Mouse (Mus musculus) hindlimb bud, embryonic 11.5 days (tissue): Measurements from ENCODE around the gene Sez6l.

ENCODE experiments used
- DNase-seq: peaks from one replicate; pipeline ENCODE4 v3.0.0-alpha.2; 2012; ENCODE audit warnings: low read depth, low spot score; ENCODE audit errors: extremely low spot score

Gene Sez6l

GRCm38 (mm10) chr5:112393741-112394414 is 183.1 kb downstream of the Sez6l start:
- no peak for DNase-seq

GRCm38 (mm10) chr5:112391676-112392323 is 185.2 kb downstream of the Sez6l start:
- no peak for DNase-seq

GRCm38 (mm10) chr5:112391002-112391401 is 186.0 kb downstream of the Sez6l start:
- DNase-seq = no peak

GRCm38 (mm10) chr5:112389352-112389751 is 187.6 kb downstream of the Sez6l start:
- DNase-seq = no peak

GRCm38 (mm10) chr5:112385973-112386372 is 191.0 kb downstream of the Sez6l start:
- no peak for DNase-seq

- no peak for DNase-seq
Measured at GRCm38 (mm10) chr5:112384805-112385472, 192.0 kb downstream of the Sez6l start.

GRCm38 (mm10) chr5:112382641-112383330 is 194.2 kb downstream of the Sez6l start:
- DNase-seq = no peak

GRCm38 (mm10) chr5:112382042-112382441 is 194.9 kb downstream of the Sez6l start:
- no peak for DNase-seq

GRCm38 (mm10) chr5:112381154-112381553 is 195.8 kb downstream of the Sez6l start:
- no peak for DNase-seq

- DNase-seq = no peak
Measured at GRCm38 (mm10) chr5:112378716-112379115, 198.3 kb downstream of the Sez6l start.

- DNase-seq = no peak
Measured at GRCm38 (mm10) chr5:112377380-112377779, 199.6 kb downstream of the Sez6l start.

GRCm38 (mm10) chr5:112376111-112376510 is 200.9 kb downstream of the Sez6l start:
- DNase-seq = no peak

GRCm38 (mm10) chr5:112371933-112372332 is 205.1 kb downstream of the Sez6l start:
- DNase-seq = no peak

GRCm38 (mm10) chr5:112370236-112370813 is 206.7 kb downstream of the Sez6l start:
- no peak for DNase-seq

GRCm38 (mm10) chr5:112369326-112369725 is 207.7 kb downstream of the Sez6l start:
- no peak for DNase-seq
